8 mouse cellular contexts compared by ENCODE assay signal in genomic region chr7:130596079-130596855, GRCm38 (mm10). TPM values are rescaled to one million over a fixed set of nuclear protein-coding genes. Genes with fewer than 3 reads are reported as not detected.
A peak's percentile ranks its signal among the peaks of the same experiment; 100 is the strongest.
DNase-seq lines count a peak whose midpoint lies in the region; ATAC-seq and TF ChIP-seq lines count a peak whose summit lies in the region.
"Not testable (repeated sequence)": the region's sequence is repeated elsewhere in the genome, so short reads cannot be mapped to it uniquely, and the experiment has no call there.

No protein-coding gene starts in this region.

- not testable (repeated sequence) for H3K4me2 ChIP-seq in forebrain, embryonic 12.5 days; liver, postnatal 0 days (ENCODE audit: low read depth, low read length); stomach, postnatal 0 days (replicated peaks; ENCODE audit: low read depth)

- H3K79me3 ChIP-seq in C2C12 (ENCODE audit: low read depth) = not testable (repeated sequence)

- H3K9ac ChIP-seq in forebrain, embryonic 12.5 days; liver, postnatal 0 days (replicated peaks); stomach, postnatal 0 days (ENCODE audit: low read length): not testable (repeated sequence)

- not testable (repeated sequence) for H3K79me2 ChIP-seq in C2C12 (ENCODE audit: control insufficient read depth, insufficient read depth)

- not testable (repeated sequence) for H3K27me3 ChIP-seq in C2C12 (ENCODE audit: control insufficient read depth, insufficient read depth, insufficient read length); forebrain, embryonic 12.5 days; liver, postnatal 0 days (ENCODE audit: insufficient read depth, low read length); midbrain, embryonic 10.5 days (ENCODE audit: low read depth, poor library complexity, severe bottlenecking); stomach, postnatal 0 days (ENCODE audit: control insufficient read depth, insufficient read depth, low read length)

- not testable (repeated sequence) for TF ChIP-seq CTCF in C2C12 (IDR thresholded peaks at IDR 0.05; ENCODE audit: control insufficient read depth, insufficient read depth, insufficient read length); liver, postnatal 0 days (IDR thresholded peaks at IDR 0.05; ENCODE audit: low read depth); stomach, postnatal 0 days (IDR thresholded peaks at IDR 0.05; ENCODE audit: low read depth)

- TF ChIP-seq EP300 in liver, postnatal 0 days (IDR thresholded peaks at IDR 0.05; ENCODE audit: low read depth); stomach, postnatal 0 days (optimal IDR thresholded peaks at IDR 0.05): not testable (repeated sequence)

- H3K36me3 ChIP-seq in C2C12 (ENCODE audit: control insufficient read depth, insufficient read depth); forebrain, embryonic 12.5 days (replicated peaks); liver, postnatal 0 days (replicated peaks; ENCODE audit: insufficient read depth, low read length); midbrain, embryonic 10.5 days; stomach, postnatal 0 days (ENCODE audit: control insufficient read depth, insufficient read depth, low read length): not testable (repeated sequence)

- H3K27ac ChIP-seq in forebrain, embryonic 12.5 days; stomach, postnatal 0 days (replicated peaks): not testable (repeated sequence)
- peak overlapping the region; percentile 34; the same call in 1 of the 2 replicates for H3K27ac ChIP-seq in liver, postnatal 0 days (ENCODE audit: low read depth)
- peak overlapping the region; percentile 2; the same call in 1 of the 2 replicates for H3K27ac ChIP-seq in midbrain, embryonic 10.5 days (replicated peaks)

- H3K9me3 ChIP-seq in forebrain, embryonic 12.5 days; liver, postnatal 0 days (ENCODE audit: low read length); midbrain, embryonic 10.5 days (replicated peaks); stomach, postnatal 0 days (ENCODE audit: control insufficient read depth, low read length): not testable (repeated sequence)

- ATAC-seq in forebrain, embryonic 12.5 days (ENCODE audit: low FRiP score) = 0 out of 2 replicates have a peak, but pooled peaks have one; percentile 4
- peak; percentile 84 for ATAC-seq in liver, postnatal 0 days
- 0 out of 2 replicates have a peak, but pooled peaks have one; percentile 27 for ATAC-seq in stomach, postnatal 0 days (ENCODE audit: low FRiP score, low TSS enrichment)

- WGBS in forebrain, embryonic 12.5 days = 57% methylated on average over 9 of the region's 19 CpGs
- 33% methylated on average over 9 of the region's 19 CpGs for WGBS in liver, postnatal 0 days (ENCODE audit: insufficient replicate concordance)
- WGBS in midbrain, embryonic 10.5 days = 64% methylated on average over 9 of the region's 19 CpGs
- 27% methylated on average over 9 of the region's 19 CpGs for WGBS in stomach, postnatal 0 days

- DNase-seq in heart, adult 9 months (ENCODE audit: low spot score in 2 of 2) = peak; percentile 20 to 27
- DNase-seq in kidney, adult 18-20 months = peak; percentile 67
- DNase-seq in kidney, postnatal 25 days = peak; percentile 72 to 89
- DNase-seq in liver, postnatal 0 days = peak; percentile 36
- not testable (repeated sequence) for DNase-seq in midbrain, embryonic 10.5 days (ENCODE audit: low spot score); stomach, postnatal 0 days (ENCODE audit: low spot score)

- H3K4me1 ChIP-seq in forebrain, embryonic 12.5 days = peaks cover 15% of the 10 kb centered on the region
- not testable (repeated sequence) for H3K4me1 ChIP-seq in liver, postnatal 0 days (ENCODE audit: insufficient read depth); stomach, postnatal 0 days (replicated peaks; ENCODE audit: control insufficient read depth, insufficient read depth)
- H3K4me1 ChIP-seq in midbrain, embryonic 10.5 days = peaks cover 22% of the 10 kb centered on the region

- H3ac ChIP-seq in C2C12 (ENCODE audit: control insufficient read depth, insufficient read length, low read depth) = not testable (repeated sequence)

- not testable (repeated sequence) for H3K4me3 ChIP-seq in C2C12 (ENCODE audit: insufficient read depth, poor library complexity, severe bottlenecking); forebrain, embryonic 12.5 days (replicated peaks); liver, postnatal 0 days (ENCODE audit: low read depth, low read length); midbrain, embryonic 10.5 days; stomach, postnatal 0 days (ENCODE audit: low read depth, low read length)

TF ChIP-seq in C2C12, 6 proteins besides CTCF, POLR2A, EP300 and RAD21:
- TF ChIP-seq USF1 (IDR thresholded peaks at IDR 0.05; ENCODE audit: low read depth) (peak; percentile 91), MYOD1 (IDR thresholded peaks at IDR 0.05; ENCODE audit: control insufficient read depth, insufficient read length, low read depth) (peak; percentile 72)

RNA-seq across cellular contexts. Expression of gene Tacc2, which starts 19.0 kb away (rescaled TPM):
- polyA plus RNA-seq in C2C12 (2012; fragmentation: generic; extraction: Trizol) = 44.8 TPM
- 54.8 and 57.3 TPM in 2 replicates for polyA plus RNA-seq in forebrain, embryonic 12.5 days (2016; fragmentation: Nextera tagmentation; extraction: Ambion mirVana)
- 3.5 and 3.8 TPM in 2 replicates for polyA plus RNA-seq in liver, postnatal 0 days (2015; fragmentation: Nextera tagmentation; extraction: Ambion mirVana)
- 40.9 and 47.7 TPM in 2 replicates for polyA plus RNA-seq in midbrain, embryonic 10.5 days (2016; fragmentation: Nextera tagmentation; extraction: Ambion mirVana)
- polyA plus RNA-seq in stomach, postnatal 0 days (2015; fragmentation: Nextera tagmentation; extraction: Ambion mirVana) = 15.6 and 17.1 TPM in 2 replicates

RNA-seq across cellular contexts. Expression of gene Nsmce4a, which starts 23.3 kb away (rescaled TPM):
- polyA plus RNA-seq in C2C12 (2012; fragmentation: generic; extraction: Trizol) = 54.3 TPM
- 172 and 182 TPM in 2 replicates for polyA plus RNA-seq in forebrain, embryonic 12.5 days (2016; fragmentation: Nextera tagmentation; extraction: Ambion mirVana)
- 67.8 and 72.6 TPM in 2 replicates for polyA plus RNA-seq in liver, postnatal 0 days (2015; fragmentation: Nextera tagmentation; extraction: Ambion mirVana)
- polyA plus RNA-seq in midbrain, embryonic 10.5 days (2016; fragmentation: Nextera tagmentation; extraction: Ambion mirVana) = 180 and 203 TPM in 2 replicates
- 89.7 and 93.1 TPM in 2 replicates for polyA plus RNA-seq in stomach, postnatal 0 days (2015; fragmentation: Nextera tagmentation; extraction: Ambion mirVana)

Comparison
In these comparisons a context has a peak if more than half of its experiments do, and no peak if none do; other contexts are left out.
1. ATAC-seq: peak in every context shown above with its lines; median percentile 84 in liver, postnatal 0 days; 27 in stomach, postnatal 0 days; 4 in forebrain, embryonic 12.5 days.